Mouse (Mus musculus) heart, embryonic 16.5 days (tissue): ENCODE results near the gene Tbl3. TPM values are rescaled to one million over a fixed set of nuclear protein-coding genes. Genes with fewer than 3 reads are reported as not detected.

Experiments
- polyA plus RNA-seq: library from polyadenylated mRNA; unstranded; fragments of >200 nt; fragmentation: Nextera tagmentation; extraction: Ambion mirVana; gene quantifications from 2 replicates; pipeline ENCODE4 v1.2.1, GENCODE M21; 2015

The Tbl3 gene
- polyA plus RNA-seq, 1 experiment from 2014 or later = 47.5 TPM

Other genes starting within 250 kb of the Tbl3 start
- 27.7 and 28.8 TPM in 2 replicates for gene E4f1, start 237.3 kb downstream of the Tbl3 start, polyA plus RNA-seq
- gene Pgp, start 237.3 kb downstream of the Tbl3 start, polyA plus RNA-seq = 71.1 and 76.0 TPM in 2 replicates
- 0.21 and 0.25 TPM in 2 replicates for gene Bricd5, start 233.8 kb downstream of the Tbl3 start, polyA plus RNA-seq
- gene Mlst8, start 228.6 kb downstream of the Tbl3 start, polyA plus RNA-seq = 18.7 and 19.5 TPM in 2 replicates
- gene Caskin1, start 219.1 kb downstream of the Tbl3 start, polyA plus RNA-seq = 0.24 and 0.52 TPM in 2 replicates
- gene Traf7, start 179.7 kb downstream of the Tbl3 start, polyA plus RNA-seq = 77.6 and 80.7 TPM in 2 replicates
- 0.87 and 0.92 TPM in 2 replicates for gene Rab26, start 173.4 kb downstream of the Tbl3 start, polyA plus RNA-seq
- 17.6 and 18.4 TPM in 2 replicates for gene Pkd1, start 157.8 kb downstream of the Tbl3 start, polyA plus RNA-seq
- gene Tsc2, start 75.0 kb downstream of the Tbl3 start, polyA plus RNA-seq = 48.1 and 53.3 TPM in 2 replicates
- 11.2 and 12.7 TPM in 2 replicates for gene Nthl1, start 75.0 kb downstream of the Tbl3 start, polyA plus RNA-seq
- 50.8 and 63.9 TPM in 2 replicates for gene Slc9a3r2, start 57.3 kb downstream of the Tbl3 start, polyA plus RNA-seq
- 0.62 TPM in 1 of 2 replicates, not detected in the other for gene Npw, start 49.2 kb downstream of the Tbl3 start, polyA plus RNA-seq
- gene Zfp598, start 38.0 kb downstream of the Tbl3 start, polyA plus RNA-seq = 11.9 and 17.0 TPM in 2 replicates
- 0.60 and 0.67 TPM in 2 replicates for gene Syngr3, start 17.7 kb downstream of the Tbl3 start, polyA plus RNA-seq
- 27.6 and 29.7 TPM in 2 replicates for gene Gfer, start 11.5 kb downstream of the Tbl3 start, polyA plus RNA-seq
- 0.97 and 1.2 TPM in 2 replicates for gene Noxo1, start 11.4 kb downstream of the Tbl3 start, polyA plus RNA-seq
- gene Rnf151, start 10.4 kb upstream of the Tbl3 start, polyA plus RNA-seq = not detected in 2 replicates
- 843 and 891 TPM in 2 replicates for gene Rps2, start 10.5 kb upstream of the Tbl3 start, polyA plus RNA-seq
- gene Ndufb10, start 16.8 kb upstream of the Tbl3 start, polyA plus RNA-seq = 570 and 615 TPM in 2 replicates
- 1.7 and 2.4 TPM in 2 replicates for gene Rpl3l, start 20.2 kb upstream of the Tbl3 start, polyA plus RNA-seq
- 19.0 and 21.2 TPM in 2 replicates for gene Msrb1, start 29.0 kb upstream of the Tbl3 start, polyA plus RNA-seq
- 0.21 and 0.36 TPM in 2 replicates for gene Hs3st6, start 45.3 kb upstream of the Tbl3 start, polyA plus RNA-seq
- gene Meiob, start 96.6 kb upstream of the Tbl3 start, polyA plus RNA-seq = not detected in 2 replicates
- gene Hagh, start 132.5 kb upstream of the Tbl3 start, polyA plus RNA-seq = 69.1 and 71.8 TPM in 2 replicates
- gene Fahd1, start 142.7 kb upstream of the Tbl3 start, polyA plus RNA-seq = 50.2 and 59.9 TPM in 2 replicates
- gene Igfals, start 158.3 kb upstream of the Tbl3 start, polyA plus RNA-seq = 0.40 and 0.70 TPM in 2 replicates
- 37.9 and 38.3 TPM in 2 replicates for gene Nubp2, start 178.7 kb upstream of the Tbl3 start, polyA plus RNA-seq
- gene Spsb3, start 179.0 kb upstream of the Tbl3 start, polyA plus RNA-seq = 33.7 and 34.0 TPM in 2 replicates
- gene Eme2, start 187.4 kb upstream of the Tbl3 start, polyA plus RNA-seq = 18.2 and 20.4 TPM in 2 replicates
- 86.8 and 94.8 TPM in 2 replicates for gene Mrps34, start 187.5 kb upstream of the Tbl3 start, polyA plus RNA-seq
- gene Nme3, start 188.8 kb upstream of the Tbl3 start, polyA plus RNA-seq = 38.2 and 42.1 TPM in 2 replicates
- 30.1 and 33.0 TPM in 2 replicates for gene Mapk8ip3, start 229.3 kb upstream of the Tbl3 start, polyA plus RNA-seq